Mouse (Mus musculus) megakaryocyte, embryonic 14.5 days (primary cell): ENCODE data around the gene Bin2.

Experiments used
- FLI1 ChIP-seq: IDR thresholded peaks from 2 replicates; pipeline ENCODE4 v1.6.1; 2012; ENCODE audit warnings: low read length, inconsistent platforms, mixed read lengths
- GATA1 ChIP-seq: IDR thresholded peaks from 3 replicates; pipeline ENCODE4 v1.6.1; 2012; ENCODE audit warnings: mixed read lengths, low read length, inconsistent platforms, borderline replicate concordance

DNA sequence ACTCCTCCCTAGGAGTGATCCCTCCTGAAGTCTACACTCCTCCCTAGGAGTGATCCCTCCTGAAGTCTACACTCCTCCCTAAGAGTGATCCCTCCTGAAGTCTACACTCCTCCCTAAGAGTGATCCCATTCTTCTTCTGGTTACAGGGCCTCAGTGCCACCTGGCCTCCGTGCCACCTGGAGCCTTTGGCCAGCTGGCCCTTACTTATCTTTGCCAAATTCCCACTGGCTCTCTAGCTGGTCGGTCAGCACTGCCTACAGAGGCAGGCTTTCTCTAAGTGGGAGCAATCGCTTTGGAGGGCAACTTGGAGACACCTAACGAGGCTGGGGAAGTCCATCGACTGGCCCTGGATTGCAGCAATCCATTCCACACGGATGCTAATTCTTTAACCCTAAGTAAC is 23.2 kb downstream of the Bin2 start:
- no peak for TF ChIP-seq GATA1
- TF ChIP-seq FLI1: no peak
